Mouse (Mus musculus) ES-Bruce4 (cell line): ENCODE measurements around the gene Taok1. TPM values are rescaled to one million over a fixed set of nuclear protein-coding genes. Genes with fewer than 3 reads are reported as not detected.

Source experiments
- H3K27ac ChIP-seq: 2 replicates; pipeline ENCODE4 v1.5.1; 2012; ENCODE audit warnings: low read length, inconsistent platforms; ENCODE audit not compliant: insufficient read depth
- H3K27me3 ChIP-seq: 2 replicates; pipeline ENCODE4 v1.6.1; 2012; ENCODE audit warnings: mild to moderate bottlenecking, low read length, inconsistent platforms; ENCODE audit not compliant: control insufficient read depth, poor library complexity, insufficient read depth, severe bottlenecking
- H3K36me3 ChIP-seq: 2 replicates; pipeline ENCODE4 v1.6.1; 2012; ENCODE audit warnings: inconsistent platforms, mild to moderate bottlenecking, low read length, moderate library complexity; ENCODE audit not compliant: control insufficient read depth, poor library complexity, insufficient read depth, severe bottlenecking
- H3K4me1 ChIP-seq: one replicate; pipeline ENCODE4 v1.8.1; 2011; ENCODE audit warnings: low read length; ENCODE audit not compliant: control insufficient read depth, insufficient read depth
- H3K4me3 ChIP-seq: 2 replicates; pipeline ENCODE4 v1.5.1; 2011; ENCODE audit warnings: low read depth, mild to moderate bottlenecking, low read length
- H3K9ac ChIP-seq: 2 replicates; pipeline ENCODE4 v1.6.1; 2012; ENCODE audit warnings: low read depth, mild to moderate bottlenecking, inconsistent platforms; ENCODE audit not compliant: poor library complexity, severe bottlenecking
- H3K9me3 ChIP-seq: replicated peaks from 2 replicates; pipeline ENCODE4 v1.6.1; 2012; ENCODE audit warnings: mild to moderate bottlenecking, low read length, inconsistent platforms; ENCODE audit not compliant: control insufficient read depth, poor library complexity, insufficient read depth, severe bottlenecking
- CTCF ChIP-seq: IDR thresholded peaks from one replicate; pipeline ENCODE4 v1.8.1; 2011; ENCODE audit warnings: low read depth, low read length
- EP300 ChIP-seq: IDR thresholded peaks from 2 replicates; pipeline ENCODE4 v1.6.1; 2011; ENCODE audit warnings: low read depth, low read length; ENCODE audit not compliant: insufficient read depth
- POLR2A ChIP-seq: IDR thresholded peaks from one replicate; pipeline ENCODE4 v1.8.1; 2011; ENCODE audit warnings: low read length; ENCODE audit not compliant: insufficient read depth
- polyA plus RNA-seq: library from polyadenylated mRNA; stranded (reverse); fragments of >200 nt; gene quantifications from 2 replicates; pipeline ENCODE4 v1.2.4, GENCODE M21; 2011; ENCODE audit warnings: low read depth; ENCODE audit not compliant: missing spikeins, insufficient read depth, insufficient read length

Taok1 gene
- polyA plus RNA-seq, 1 experiment: 50.5 TPM

GRCm38 (mm10) chr11:77514281-77514831 lies 93.3 kb downstream of the Taok1 start:
- Histone ChIP-seq H3K9me3 (no peaks in the 10 kb centered on the region), H3K27ac (no peak overlapping the region), H3K9ac (peak overlapping the region; percentile 59), H3K4me3 (peak overlapping the region; percentile 18), H3K27me3 (peaks cover 3% of the 10 kb centered on the region; the same call in 1 of the 2 replicates), H3K4me1 (peaks cover 2% of the 10 kb centered on the region), H3K36me3 (no peaks in the 10 kb centered on the region)
- TF ChIP-seq CTCF: no peak
- no peak for TF ChIP-seq EP300
- TF ChIP-seq POLR2A: no peak

GRCm38 (mm10) chr11:77513811-77514170 lies 93.8 kb downstream of the Taok1 start:
- Histone ChIP-seq H3K36me3 (no peaks in the 10 kb centered on the region), H3K4me3 (peak overlapping the region; percentile 88), H3K27me3 (peaks cover 3% of the 10 kb centered on the region; the same call in 1 of the 2 replicates), H3K27ac (no peak overlapping the region), H3K4me1 (peaks cover 2% of the 10 kb centered on the region), H3K9me3 (no peaks in the 10 kb centered on the region), H3K9ac (peak overlapping the region; percentile 78)
- no peak for TF ChIP-seq POLR2A
- TF ChIP-seq CTCF: no peak
- TF ChIP-seq EP300: no peak

GRCm38 (mm10) chr11:77512891-77513810 lies 94.5 kb downstream of the Taok1 start:
- Histone ChIP-seq H3K4me1 (peaks cover 2% of the 10 kb centered on the region), H3K36me3 (no peaks in the 10 kb centered on the region), H3K4me3 (peak overlapping the region; percentile 88), H3K9ac (peak overlapping the region; percentile 78), H3K9me3 (no peaks in the 10 kb centered on the region), H3K27me3 (peaks cover 3% of the 10 kb centered on the region; the same call in 1 of the 2 replicates), H3K27ac (no peak overlapping the region)
- no peak for TF ChIP-seq CTCF
- TF ChIP-seq POLR2A: peak; percentile 69
- no peak; the same call in 1 of the 2 replicates for TF ChIP-seq EP300

- H3K27ac ChIP-seq: no peak overlapping the region
- H3K4me1 ChIP-seq: peaks cover 2% of the 10 kb centered on the region
- TF ChIP-seq CTCF: no peak
- no peak for TF ChIP-seq POLR2A
- no peak for TF ChIP-seq EP300
Measured at GRCm38 (mm10) chr11:77511336-77511735, 96.3 kb downstream of the Taok1 start.

GRCm38 (mm10) chr11:77508068-77509021 lies 99.3 kb downstream of the Taok1 start:
- no peaks in the 10 kb centered on the region for H3K9me3 ChIP-seq
- peaks cover 30% of the 10 kb centered on the region for H3K36me3 ChIP-seq
- no peak overlapping the region for H3K27ac ChIP-seq
- TF ChIP-seq POLR2A: no peak
- 0 out of 2 replicates have a peak, but pooled peaks have one; percentile 12 for TF ChIP-seq EP300
- peak; percentile 65 for TF ChIP-seq CTCF
- no peaks in the 10 kb centered on the region for H3K27me3 ChIP-seq
- peak overlapping the region; percentile 61 for H3K4me3 ChIP-seq
- peaks cover 4% of the 10 kb centered on the region for H3K4me1 ChIP-seq
- H3K9ac ChIP-seq: peak overlapping the region; percentile 66

More at GRCm38 (mm10) chr11:77511336-77511735, 96.3 kb downstream of the Taok1 start:
- no peak overlapping the region for H3K9ac ChIP-seq
- H3K27me3 ChIP-seq: peaks cover 3% of the 10 kb centered on the region; the same call in 1 of the 2 replicates
- peaks cover 8% of the 10 kb centered on the region for H3K36me3 ChIP-seq
- no peak overlapping the region for H3K4me3 ChIP-seq
- H3K9me3 ChIP-seq: no peaks in the 10 kb centered on the region
